ENCODE assay signal across 16 mouse cellular contexts in the genomic region with DNA sequence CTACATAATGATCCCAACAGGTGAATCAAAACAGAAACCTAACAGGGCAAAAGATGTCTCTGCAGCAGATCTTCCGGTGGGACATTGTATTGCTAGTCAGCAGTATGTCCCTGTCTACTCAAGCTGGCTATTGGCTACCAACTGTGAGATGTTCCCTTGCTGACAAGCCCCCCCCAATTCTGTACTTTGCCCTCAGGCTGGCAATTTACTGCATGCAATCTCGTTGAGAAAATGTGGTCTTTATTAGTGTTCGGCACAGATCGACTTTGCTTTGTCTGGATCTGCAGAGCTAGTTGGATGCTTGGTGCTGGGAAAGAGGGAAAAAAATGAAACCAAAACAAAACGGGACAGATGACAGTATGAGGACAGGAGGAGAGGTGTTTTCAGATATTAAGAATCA.
DNase-seq lines count a peak whose midpoint lies in the region; ATAC-seq and TF ChIP-seq lines count a peak whose summit lies in the region.
"Had no signal": no experiment of that assay in that cellular context is flagged by ENCODE, and none has a peak within 500 bp of the region (broad histone marks: within the 10 kb centered on the region; RNA-seq: fewer than 3 reads in every experiment).

No protein-coding gene starts in this region.

- peak overlapping the region; percentile 86 for H3K27ac ChIP-seq in layer of hippocampus, adult 2 months
- H3K27ac ChIP-seq in embryonic facial prominence, embryonic 13.5 days: peak overlapping the region; percentile 22; the same call in 1 of the 2 replicates
- H3K27ac ChIP-seq in hindbrain, embryonic 15.5 days (replicated peaks): peak overlapping the region; percentile 43; the same call in 1 of the 2 replicates
- H3K27ac ChIP-seq in midbrain, embryonic 15.5 days: peak overlapping the region; percentile 15; the same call in 1 of the 2 replicates
- H3K27ac ChIP-seq: heart, embryonic 15.5 days; liver, embryonic 14.5 days; stomach, postnatal 0 days had no signal

- TF ChIP-seq CTCF in layer of hippocampus, adult 2 months (conservative IDR thresholded peaks at IDR 0.05): no peak

- no peaks in the 10 kb centered on the region for H3K36me3 ChIP-seq in embryonic facial prominence, embryonic 13.5 days
- no peaks in the 10 kb centered on the region for H3K36me3 ChIP-seq in hindbrain, embryonic 15.5 days
- H3K36me3 ChIP-seq in midbrain, embryonic 15.5 days (replicated peaks): no peaks in the 10 kb centered on the region
- H3K36me3 ChIP-seq: heart, embryonic 15.5 days had no signal

- no peak overlapping the region for H3K9ac ChIP-seq in embryonic facial prominence, embryonic 13.5 days
- H3K9ac ChIP-seq in hindbrain, embryonic 15.5 days: no peak overlapping the region
- no peak overlapping the region for H3K9ac ChIP-seq in midbrain, embryonic 15.5 days
- H3K9ac ChIP-seq: heart, embryonic 15.5 days; liver, embryonic 14.5 days had no signal

- no peak for DNase-seq in layer of hippocampus, adult 2 months (ENCODE audit: low spot score in 2 of 2)
- DNase-seq in layer of hippocampus, adult 18-20 months (ENCODE audit: low spot score in 2 of 2): no peak
- DNase-seq in frontal cortex, postnatal 36 days (ENCODE audit: low spot score in 2 of 2): no peak
- DNase-seq in right cerebral cortex, adult 2 months (ENCODE audit: low spot score in 2 of 2): no peak
- DNase-seq: cerebellum, postnatal 25 days; gastrocnemius, postnatal 25 days; kidney, adult 18-20 months; lung, postnatal 4 days; thymus, postnatal 4 days had no signal

- no peaks in the 10 kb centered on the region for H3K9me3 ChIP-seq in embryonic facial prominence, embryonic 13.5 days
- H3K9me3 ChIP-seq in hindbrain, embryonic 15.5 days: no peaks in the 10 kb centered on the region
- H3K9me3 ChIP-seq in midbrain, embryonic 15.5 days: no peaks in the 10 kb centered on the region
- H3K9me3 ChIP-seq: heart, embryonic 15.5 days had no signal

- H3K27me3 ChIP-seq in embryonic facial prominence, embryonic 13.5 days: no peaks in the 10 kb centered on the region
- no peaks in the 10 kb centered on the region for H3K27me3 ChIP-seq in hindbrain, embryonic 15.5 days
- H3K27me3 ChIP-seq in midbrain, embryonic 15.5 days (replicated peaks): no peaks in the 10 kb centered on the region
- H3K27me3 ChIP-seq: Patski had no signal

- peak overlapping the region; percentile 45 for H3K4me2 ChIP-seq in embryonic facial prominence, embryonic 13.5 days
- H3K4me2 ChIP-seq in hindbrain, embryonic 15.5 days: no peak overlapping the region
- no peak overlapping the region for H3K4me2 ChIP-seq in midbrain, embryonic 15.5 days
- H3K4me2 ChIP-seq: heart, embryonic 15.5 days had no signal

- peaks cover 44% of the 10 kb centered on the region for H3K4me1 ChIP-seq in embryonic facial prominence, embryonic 13.5 days
- peaks cover 32% of the 10 kb centered on the region for H3K4me1 ChIP-seq in hindbrain, embryonic 15.5 days (replicated peaks)
- peaks cover 37% of the 10 kb centered on the region for H3K4me1 ChIP-seq in midbrain, embryonic 15.5 days

- WGBS in embryonic facial prominence, embryonic 13.5 days: 16% methylated on average over 5 of the region's 5 CpGs
- WGBS in hindbrain, embryonic 15.5 days: 40% methylated on average over 5 of the region's 5 CpGs
- 52% methylated on average over 5 of the region's 5 CpGs for WGBS in midbrain, embryonic 15.5 days

- H3K4me3 ChIP-seq in layer of hippocampus, adult 2 months: no peak overlapping the region
- H3K4me3 ChIP-seq in embryonic facial prominence, embryonic 13.5 days: peak overlapping the region; percentile 12; the same call in 1 of the 2 replicates
- H3K4me3 ChIP-seq in hindbrain, embryonic 15.5 days: no peak overlapping the region
- no peak overlapping the region for H3K4me3 ChIP-seq in midbrain, embryonic 15.5 days
- H3K4me3 ChIP-seq: heart, embryonic 15.5 days had no signal

- ATAC-seq in embryonic facial prominence, embryonic 13.5 days (ENCODE audit: insufficient number of reproducible peaks, insufficient read depth, low FRiP score, low TSS enrichment, low read depth): no peak
- no peak for ATAC-seq in hindbrain, embryonic 15.5 days (ENCODE audit: low FRiP score, low read depth)
- peak; percentile 45; the same call in 1 of the 2 replicates for ATAC-seq in midbrain, embryonic 15.5 days (replicated peaks)
- ATAC-seq: Patski had no signal

Comparison
In these comparisons a context has a peak if more than half of its experiments do, and no peak if none do; other contexts are left out.
1. H3K27ac ChIP-seq: peak in every context shown above with its lines; median percentile 86 in layer of hippocampus, adult 2 months; 43 in hindbrain, embryonic 15.5 days; 22 in embryonic facial prominence, embryonic 13.5 days; 15 in midbrain, embryonic 15.5 days.